Mouse (Mus musculus) adrenal gland, postnatal 14 days (tissue): Measurements from ENCODE around the gene Gm10408. TPM values are rescaled to one million over a fixed set of nuclear protein-coding genes. Genes with fewer than 3 reads are reported as not detected.
"Not testable (repeated sequence)": the region's sequence is repeated elsewhere in the genome, so short reads cannot be mapped to it uniquely, and the experiment has no call there.

Experiments
- DNase-seq: peaks from one replicate; pipeline ENCODE4 v3.0.0; 2021; ENCODE audit warnings: mixed read lengths
- long read RNA-seq, 2 experiments: library from polyadenylated mRNA; stranded (forward); transcript quantifications; one replicate each; pipeline ENCODE4 v2.0.0; 2021
- total RNA-seq: library from RNA; stranded (reverse); gene quantifications from 2 replicates; pipeline ENCODE4 v1.2.3, GENCODE M21; 2021

Gm10408 gene
- total RNA-seq = not detected in 2 replicates
- long read RNA-seq, experiment 1 = 0 reads
- long read RNA-seq, experiment 2 = 0 reads

DNA sequence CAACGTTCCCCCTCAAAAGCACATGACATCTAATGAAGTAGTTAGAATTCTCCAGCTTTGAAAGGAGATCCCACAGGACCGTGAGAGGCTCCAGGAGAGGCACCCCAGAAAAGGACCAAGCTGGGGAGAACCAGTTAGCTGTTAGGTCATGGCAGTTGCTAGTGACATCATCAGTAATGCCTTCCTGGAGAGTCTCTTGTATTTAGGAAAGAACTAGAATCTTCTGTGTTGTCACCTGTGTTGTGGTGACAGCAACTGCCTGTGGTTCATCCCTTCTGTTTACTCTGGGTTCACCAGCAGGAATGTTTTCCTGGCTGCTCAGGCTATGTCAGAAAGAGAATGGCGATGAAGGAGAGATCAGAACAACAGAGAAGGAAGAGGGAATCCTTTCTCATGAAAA is at the start of gene Gm10408:
Gene Gm10408 (plus strand): TSS at position 301 of the 400 bp plus-strand sequence.
- DNase-seq = not testable (repeated sequence)

DNA sequence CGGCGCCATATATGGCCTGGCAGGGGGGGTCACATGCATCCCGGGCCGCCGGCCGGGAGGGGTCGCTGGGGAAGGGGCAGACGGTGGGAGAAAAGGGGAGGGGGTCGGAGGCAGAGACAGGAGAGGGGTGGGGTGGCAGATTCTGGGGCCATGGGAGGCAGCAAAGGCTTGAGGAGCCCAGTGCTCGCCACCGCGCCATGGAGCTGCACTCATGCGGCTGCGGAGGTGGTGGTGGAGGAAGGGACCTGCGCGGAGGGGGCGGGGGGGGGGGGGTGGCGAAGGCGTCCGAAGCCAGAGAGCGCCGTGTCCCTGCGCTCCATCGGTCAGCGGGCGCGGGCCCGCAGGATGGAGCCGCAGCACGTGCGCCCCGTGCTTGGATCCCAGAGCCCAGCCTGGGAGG is 36.9 kb upstream of the Gm10408 start, which contains the start of gene Gm10409:
Gene Gm10409 (plus strand): TSS at position 301 of the 400 bp plus-strand sequence.
- not testable (repeated sequence) for DNase-seq

- DNase-seq = not testable (repeated sequence)
Measured at GRCm38 (mm10) chr14:3427803-3428202, 21.4 kb upstream of the Gm10408 start, which contains the start of gene Gm3005. Gene Gm3005 (plus strand): TSS chr14:3428103.

Other genes with a start within 250 kb of the Gm10408 start
- gene D830030K20Rik, start 240.9 kb upstream of the Gm10408 start, total RNA-seq = 1.7 and 2.6 TPM in 2 replicates
- gene Gm2956, start 116.8 kb upstream of the Gm10408 start, total RNA-seq = not detected in 2 replicates
- not detected in 2 replicates for gene Gm10413, start 54.3 kb upstream of the Gm10408 start, total RNA-seq
- 0.44 and 0.53 TPM in 2 replicates for gene Gm10409, start 36.8 kb upstream of the Gm10408 start, total RNA-seq
- 0.19 TPM in 1 of 2 replicates, not detected in the other for gene Gm3005, start 21.3 kb upstream of the Gm10408 start, total RNA-seq
- not detected in 2 replicates for gene Gm3012, start 185.1 kb downstream of the Gm10408 start, total RNA-seq
- gene Gm3020, start 202.7 kb downstream of the Gm10408 start, total RNA-seq = 0.44 and 0.53 TPM in 2 replicates
- not detected in 2 replicates for gene Gm3043, start 239.4 kb downstream of the Gm10408 start, total RNA-seq